Mouse (Mus musculus) embryonic facial prominence, embryonic 12.5 days (tissue): ENCODE measurements around the gene Uck2. TPM values are rescaled to one million over a fixed set of nuclear protein-coding genes. Genes with fewer than 3 reads are reported as not detected.

Source experiments
- ATAC-seq: fragments of 200-750 bp; cut with Nextera tagmentation; 2 replicates; pipeline ENCODE4 v1.8.0; 2017; ENCODE audit not compliant: insufficient number of reproducible peaks, insufficient read depth, low FRiP score, low TSS enrichment
- H3K27ac ChIP-seq: fragments of 300-500 bp; sonication (generic); 2 replicates; pipeline ENCODE4 v1.5.1; 2016; ENCODE audit warnings: mild to moderate bottlenecking
- H3K27me3 ChIP-seq: fragments of 300-500 bp; sonication (generic); 2 replicates; pipeline ENCODE4 v1.6.1; 2016; ENCODE audit warnings: mild to moderate bottlenecking, moderate library complexity
- H3K36me3 ChIP-seq: fragments of 300-500 bp; sonication (generic); 2 replicates; pipeline ENCODE4 v1.6.1; 2016; ENCODE audit warnings: mild to moderate bottlenecking
- H3K4me1 ChIP-seq: fragments of 300-500 bp; sonication (generic); 2 replicates; pipeline ENCODE4 v1.6.1; 2016
- H3K4me2 ChIP-seq: fragments of 300-500 bp; sonication (generic); replicated peaks from 2 replicates; pipeline ENCODE4 v1.6.1; 2016; ENCODE audit warnings: mild to moderate bottlenecking, moderate library complexity
- H3K4me3 ChIP-seq: fragments of 300-500 bp; sonication (generic); 2 replicates; pipeline ENCODE4 v1.5.1; 2016; ENCODE audit warnings: mild to moderate bottlenecking
- H3K9ac ChIP-seq: fragments of 300-500 bp; sonication (generic); 2 replicates; pipeline ENCODE4 v1.6.1; 2016; ENCODE audit warnings: mild to moderate bottlenecking, moderate library complexity
- H3K9me3 ChIP-seq: fragments of 300-500 bp; sonication (generic); 2 replicates; pipeline ENCODE4 v1.6.1; 2016; ENCODE audit warnings: mild to moderate bottlenecking, moderate library complexity
- WGBS: fragments of 180-500 bp; shearing (Covaris S2); methylation state at CpG from one replicate; pipeline ENCODE4 v1.1.7; 2016; 5-methylcytosine and 5-hydroxymethylcytosine counted together
- polyA plus RNA-seq: library from polyadenylated mRNA; unstranded; fragments of >200 nt; fragmentation: Nextera tagmentation; extraction: Ambion mirVana; gene quantifications from 2 replicates; pipeline ENCODE4 v1.2.1, GENCODE M21; 2016

Uck2 gene
- polyA plus RNA-seq, 1 experiment from 2014 or later, result 98.2 TPM

DNA sequence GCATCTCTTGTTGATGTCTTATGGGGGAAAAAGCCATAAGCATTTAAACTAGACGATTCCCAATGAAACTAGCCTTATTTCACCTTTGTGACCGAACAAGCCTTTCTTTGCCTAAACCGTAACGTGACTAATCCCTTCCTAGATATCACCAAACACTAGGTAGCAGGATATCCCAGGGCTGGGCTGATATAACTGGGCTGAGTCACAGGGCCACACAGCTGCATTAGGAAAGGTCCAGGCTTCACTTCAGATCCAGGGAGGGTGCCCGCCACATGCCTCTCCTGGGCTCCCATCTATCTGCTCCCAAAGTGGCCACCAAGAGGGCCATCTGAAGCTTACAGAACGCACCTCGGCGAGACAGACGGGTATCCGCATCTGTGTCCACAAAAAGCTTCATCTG lies 50.8 kb downstream of the Uck2 start:
- Histone ChIP-seq H3K4me1 (peaks cover 1% of the 10 kb centered on the region; the same call in 1 of the 2 replicates), H3K27me3 (no peaks in the 10 kb centered on the region), H3K9ac (no peak overlapping the region), H3K27ac (no peak overlapping the region), H3K9me3 (no peaks in the 10 kb centered on the region), H3K4me3 (no peak overlapping the region), H3K4me2 (no peak overlapping the region), H3K36me3 (peaks cover 37% of the 10 kb centered on the region)
- ATAC-seq, result no peak
- WGBS, result 90% methylated on average over 10 of the region's 10 CpGs

DNA sequence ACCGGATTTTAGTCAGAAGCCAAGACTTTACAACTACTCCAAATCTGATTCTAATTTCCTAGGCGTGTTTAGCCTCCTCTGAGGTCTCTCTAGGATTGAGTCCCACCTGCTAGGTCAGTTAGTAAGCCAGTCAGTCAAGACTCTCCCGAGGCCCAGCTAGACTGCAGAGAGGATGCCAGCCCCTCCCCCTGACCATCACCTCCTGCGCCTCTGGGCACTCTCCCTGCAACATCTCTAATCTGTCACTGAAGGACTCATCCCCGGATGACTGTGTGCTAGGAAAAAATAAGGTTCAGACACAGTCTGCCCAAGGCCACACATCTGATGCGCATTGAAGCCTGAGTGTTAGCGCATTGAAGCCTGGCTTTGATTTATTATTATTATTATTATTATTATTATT lies 52.2 kb downstream of the Uck2 start:
- H3K4me1 ChIP-seq, result no peaks in the 10 kb centered on the region
- H3K4me2 ChIP-seq, result no peak overlapping the region
- no peaks in the 10 kb centered on the region for H3K27me3 ChIP-seq
- 79% methylated on average over 7 of the region's 7 CpGs for WGBS
- H3K9ac ChIP-seq, result no peak overlapping the region
- H3K4me3 ChIP-seq, result no peak overlapping the region
- H3K27ac ChIP-seq, result no peak overlapping the region
- ATAC-seq, result no peak
- H3K9me3 ChIP-seq, result no peaks in the 10 kb centered on the region
- peaks cover 39% of the 10 kb centered on the region for H3K36me3 ChIP-seq

DNA sequence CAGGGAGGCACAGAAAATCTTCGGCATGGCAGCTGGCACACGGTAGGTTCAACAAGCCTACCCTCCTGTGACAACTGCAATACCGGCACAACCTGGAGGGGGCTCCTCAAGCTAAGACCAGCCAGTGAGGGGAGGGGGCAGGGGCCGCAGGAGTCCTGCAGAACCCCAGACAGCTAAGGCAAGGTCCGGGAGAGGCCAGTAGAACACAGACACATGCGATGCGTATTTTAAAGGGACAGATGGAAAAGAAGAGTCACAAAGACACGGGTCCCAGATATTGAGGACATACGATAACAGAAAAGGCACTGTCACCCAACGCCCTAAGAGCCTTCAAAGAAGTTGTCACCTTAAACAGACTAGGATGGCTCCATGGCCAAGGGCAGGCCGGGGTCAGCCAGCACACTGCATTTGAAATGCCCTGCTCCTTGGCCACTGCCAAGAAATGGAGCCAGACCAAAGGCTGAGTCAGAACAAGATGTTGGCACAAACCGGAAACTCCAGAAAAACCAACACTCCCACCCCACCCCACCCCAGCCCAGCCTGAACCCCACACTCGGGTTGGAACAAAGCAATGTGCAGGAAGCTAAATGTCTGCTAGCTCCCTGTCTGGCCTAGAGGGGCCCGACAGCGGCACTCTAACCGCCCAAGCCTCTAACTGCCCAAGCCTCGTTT lies 53.4 kb downstream of the Uck2 start:
- peaks cover 50% of the 10 kb centered on the region for H3K36me3 ChIP-seq
- no peaks in the 10 kb centered on the region for H3K27me3 ChIP-seq
- H3K4me1 ChIP-seq, result no peaks in the 10 kb centered on the region
- H3K9ac ChIP-seq, result no peak overlapping the region
- no peak for ATAC-seq
- no peak overlapping the region for H3K4me2 ChIP-seq
- no peaks in the 10 kb centered on the region for H3K9me3 ChIP-seq
- 80% methylated on average over 17 of the region's 17 CpGs for WGBS
- no peak overlapping the region for H3K4me3 ChIP-seq
- H3K27ac ChIP-seq, result no peak overlapping the region

DNA sequence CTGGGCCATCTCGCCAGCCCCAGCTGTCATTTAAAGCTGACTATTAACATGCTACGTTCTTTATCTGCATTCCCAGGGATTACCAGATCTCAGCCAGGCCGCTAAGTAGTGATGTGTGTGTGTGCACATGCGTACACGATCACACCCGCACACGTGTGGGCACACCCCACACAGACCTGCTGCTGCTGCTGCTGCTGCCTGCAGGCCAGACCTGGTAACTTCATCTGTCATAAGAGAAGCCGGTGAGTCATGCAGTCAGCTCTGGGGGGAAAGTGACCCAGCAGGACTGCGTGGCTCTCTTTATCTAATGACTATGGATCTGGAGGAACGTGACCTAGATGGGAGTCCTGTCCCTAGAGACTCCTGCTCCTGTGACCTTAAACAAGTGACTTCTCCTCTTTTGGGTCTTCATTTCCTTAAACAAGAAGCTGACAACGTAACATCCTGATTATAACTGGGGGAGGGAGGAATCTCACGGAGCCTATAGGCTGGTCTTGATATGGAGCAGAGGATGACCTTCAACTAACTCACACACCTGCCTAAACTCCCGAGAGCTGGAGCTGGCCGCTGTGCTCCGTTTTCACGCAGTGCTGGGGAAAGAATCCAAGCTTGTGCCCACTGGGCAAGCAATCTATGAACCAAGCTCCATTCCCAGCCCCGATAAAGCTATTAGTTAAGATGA lies 54.0 kb downstream of the Uck2 start:
- H3K4me3 ChIP-seq, result no peak overlapping the region
- H3K9me3 ChIP-seq, result no peaks in the 10 kb centered on the region
- no peaks in the 10 kb centered on the region for H3K27me3 ChIP-seq
- WGBS, result 88% methylated on average over 17 of the region's 17 CpGs
- H3K4me2 ChIP-seq, result no peak overlapping the region
- no peak overlapping the region for H3K27ac ChIP-seq
- ATAC-seq, result no peak
- H3K36me3 ChIP-seq, result peaks cover 54% of the 10 kb centered on the region
- no peak overlapping the region for H3K9ac ChIP-seq
- H3K4me1 ChIP-seq, result no peaks in the 10 kb centered on the region

DNA sequence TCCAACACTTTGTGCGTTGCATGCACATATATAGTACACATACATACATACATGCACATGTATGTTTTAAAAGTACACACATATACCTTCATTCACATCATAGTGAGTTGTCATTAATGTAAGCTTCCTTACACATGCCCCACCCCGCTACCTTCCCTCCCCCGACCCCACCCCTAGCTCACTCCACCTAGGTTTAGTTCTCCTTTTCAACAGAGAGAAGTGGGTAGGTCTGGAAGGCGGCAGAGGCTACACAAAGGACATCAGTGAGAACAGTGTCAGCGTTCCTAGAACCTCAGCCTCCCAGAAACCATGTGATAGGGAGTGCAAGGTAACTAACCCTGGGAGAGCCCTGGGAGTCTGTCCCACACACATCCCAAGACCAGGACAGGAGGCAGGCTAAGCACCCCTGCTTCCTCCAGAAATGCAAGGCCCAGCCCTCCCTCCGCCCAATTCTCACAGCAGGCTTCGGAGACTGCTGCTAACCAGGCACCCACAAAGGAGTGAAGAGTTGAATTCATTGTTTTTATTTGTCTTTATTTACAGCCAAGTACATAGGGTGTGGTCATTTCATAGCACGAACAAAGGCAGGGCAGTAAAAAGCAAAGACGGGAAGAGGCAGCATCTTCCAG lies 62.6 kb downstream of the Uck2 start:
- Histone ChIP-seq H3K4me2 (no peak overlapping the region), H3K4me1 (peaks cover 4% of the 10 kb centered on the region; the same call in 1 of the 2 replicates), H3K4me3 (no peak overlapping the region), H3K27me3 (no peaks in the 10 kb centered on the region), H3K27ac (no peak overlapping the region), H3K9me3 (no peaks in the 10 kb centered on the region), H3K9ac (no peak overlapping the region), H3K36me3 (peaks cover 30% of the 10 kb centered on the region)
- ATAC-seq, result no peak
- WGBS, result 85% methylated on average over 9 of the region's 9 CpGs

DNA sequence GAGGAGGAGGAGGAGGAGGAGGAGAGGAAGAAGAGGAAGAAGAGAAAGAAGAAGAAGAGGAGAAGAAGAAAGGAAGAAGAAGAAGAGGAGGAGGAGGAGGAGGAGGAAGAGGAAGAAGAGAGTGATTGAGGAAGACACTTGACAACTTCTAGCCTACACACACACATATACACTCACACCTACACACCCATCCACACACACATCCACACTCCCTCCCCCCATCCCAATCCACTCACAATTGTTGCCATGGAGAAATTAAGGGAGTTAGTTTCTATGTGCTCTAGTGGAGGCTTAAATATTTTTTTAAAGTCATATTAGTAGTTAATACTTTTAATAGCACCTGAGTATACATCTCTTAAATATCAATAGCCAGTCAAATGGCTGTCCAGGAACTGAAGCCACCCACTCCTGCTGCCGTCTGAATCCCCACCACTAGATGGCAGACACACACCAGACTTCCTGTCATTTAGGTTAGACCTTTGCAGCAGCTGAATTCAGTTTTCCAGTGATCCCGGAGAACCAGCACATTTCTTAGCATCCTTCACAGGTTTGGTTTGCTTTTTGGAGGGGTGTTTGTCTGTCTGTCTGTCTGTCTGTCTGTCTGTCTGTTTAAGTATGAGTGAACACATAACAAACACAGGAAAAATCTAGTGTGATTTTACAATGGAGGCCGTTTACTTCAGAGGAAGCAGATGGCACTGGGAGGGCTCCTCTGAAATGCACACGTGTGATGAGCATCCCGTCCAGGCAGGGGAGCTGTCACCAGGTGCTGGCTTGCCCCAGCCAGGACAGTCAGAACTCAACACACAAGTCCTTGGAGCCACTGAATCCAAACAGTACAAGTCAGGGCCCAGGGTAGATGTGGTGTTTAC lies 64.6 kb downstream of the Uck2 start:
- Histone ChIP-seq H3K4me3 (no peak overlapping the region), H3K36me3 (peaks cover 15% of the 10 kb centered on the region), H3K9me3 (no peaks in the 10 kb centered on the region), H3K27me3 (no peaks in the 10 kb centered on the region), H3K27ac (no peak overlapping the region), H3K9ac (no peak overlapping the region), H3K4me1 (peaks cover 4% of the 10 kb centered on the region; the same call in 1 of the 2 replicates), H3K4me2 (no peak overlapping the region)
- ATAC-seq, result no peak
- WGBS, result 5% methylated on average over 5 of the region's 5 CpGs

DNA sequence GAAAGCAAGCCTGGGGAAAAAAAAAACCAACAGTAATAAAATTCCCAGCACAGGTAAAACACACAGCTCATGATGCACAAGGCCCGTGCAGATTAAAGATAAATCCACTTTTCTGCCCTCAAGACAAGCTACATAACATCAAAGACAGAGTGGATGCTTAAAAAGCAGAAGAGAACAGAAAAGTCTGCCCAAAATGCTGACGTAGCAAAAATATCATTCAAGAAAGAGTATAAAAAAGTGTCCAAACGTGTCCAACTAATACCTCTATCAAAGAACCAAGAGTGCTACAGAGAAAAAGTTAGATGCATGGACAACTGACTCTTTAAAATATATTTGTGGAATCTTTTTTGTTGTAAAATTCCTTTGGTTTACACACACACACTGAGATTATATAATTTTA lies 69.7 kb downstream of the Uck2 start:
- Histone ChIP-seq H3K4me1 (peaks cover 3% of the 10 kb centered on the region; the same call in 1 of the 2 replicates), H3K27ac (no peak overlapping the region), H3K9ac (no peak overlapping the region), H3K27me3 (no peaks in the 10 kb centered on the region), H3K36me3 (no peaks in the 10 kb centered on the region), H3K4me3 (no peak overlapping the region), H3K4me2 (no peak overlapping the region), H3K9me3 (no peaks in the 10 kb centered on the region)
- WGBS, result 82% methylated on average over 3 of the region's 3 CpGs
- ATAC-seq, result no peak

DNA sequence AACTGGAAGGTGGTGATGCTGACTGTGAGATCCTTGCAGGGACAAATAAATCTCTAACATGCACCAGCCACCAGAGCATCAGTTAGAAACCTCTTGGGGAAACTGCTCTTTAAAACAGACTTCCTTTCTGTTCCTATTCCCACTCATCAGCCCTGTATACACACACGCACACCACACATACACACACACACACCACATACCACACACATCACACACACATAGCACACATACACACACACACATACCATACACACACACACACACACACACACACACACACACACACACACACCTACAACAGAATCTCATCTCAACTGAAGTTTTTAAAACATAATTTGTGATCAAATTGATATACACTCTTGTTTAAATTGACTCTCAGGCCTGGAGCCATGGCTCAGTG lies 72.4 kb downstream of the Uck2 start:
- no peaks in the 10 kb centered on the region for H3K9me3 ChIP-seq
- no peak for ATAC-seq
- no peak overlapping the region for H3K4me2 ChIP-seq
- no peak overlapping the region for H3K27ac ChIP-seq
- H3K36me3 ChIP-seq, result no peaks in the 10 kb centered on the region
- H3K27me3 ChIP-seq, result no peaks in the 10 kb centered on the region
- no peak overlapping the region for H3K4me3 ChIP-seq
- H3K9ac ChIP-seq, result no peak overlapping the region
- WGBS, result 91% methylated on average over 1 of the region's 1 CpGs
- peaks cover 3% of the 10 kb centered on the region; the same call in 1 of the 2 replicates for H3K4me1 ChIP-seq

DNA sequence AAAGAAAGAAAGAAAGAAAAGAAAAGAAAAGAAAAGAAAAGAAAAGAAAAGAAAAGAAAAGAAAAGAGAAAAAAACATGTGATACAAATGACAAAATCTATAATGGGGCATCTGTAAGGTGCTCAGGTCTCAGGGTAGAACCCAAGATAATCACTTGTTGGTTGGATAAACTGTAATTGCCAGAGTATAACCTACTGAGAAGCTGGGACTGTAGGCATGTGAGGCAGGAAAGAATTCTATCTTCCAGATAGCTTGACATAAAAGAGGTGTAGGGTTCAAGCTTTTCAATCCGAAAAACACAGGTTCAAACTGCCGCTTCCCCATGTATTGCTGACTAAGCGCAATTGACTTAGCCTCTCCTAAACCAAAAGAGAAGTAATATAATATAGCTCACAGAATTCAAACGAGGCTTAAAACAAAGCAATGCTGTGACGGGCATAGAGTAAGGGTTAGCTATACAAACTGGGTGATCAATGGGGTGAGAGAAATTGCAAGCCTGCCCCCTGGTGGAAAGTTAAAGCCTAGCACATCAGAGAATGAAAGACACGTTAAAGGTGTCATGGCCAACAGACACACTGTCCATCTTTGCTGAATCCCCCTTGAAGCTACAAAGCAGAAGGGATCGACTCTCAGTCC lies 73.0 kb downstream of the Uck2 start:
- H3K27me3 ChIP-seq, result no peaks in the 10 kb centered on the region
- no peaks in the 10 kb centered on the region for H3K36me3 ChIP-seq
- 22% methylated on average over 7 of the region's 7 CpGs for WGBS
- no peak overlapping the region for H3K4me3 ChIP-seq
- no peaks in the 10 kb centered on the region for H3K9me3 ChIP-seq
- no peak; the same call in 1 of the 2 replicates for ATAC-seq
- no peak overlapping the region for H3K27ac ChIP-seq
- peaks cover 3% of the 10 kb centered on the region; the same call in 1 of the 2 replicates for H3K4me1 ChIP-seq
- H3K4me2 ChIP-seq, result no peak overlapping the region
- H3K9ac ChIP-seq, result no peak overlapping the region

DNA sequence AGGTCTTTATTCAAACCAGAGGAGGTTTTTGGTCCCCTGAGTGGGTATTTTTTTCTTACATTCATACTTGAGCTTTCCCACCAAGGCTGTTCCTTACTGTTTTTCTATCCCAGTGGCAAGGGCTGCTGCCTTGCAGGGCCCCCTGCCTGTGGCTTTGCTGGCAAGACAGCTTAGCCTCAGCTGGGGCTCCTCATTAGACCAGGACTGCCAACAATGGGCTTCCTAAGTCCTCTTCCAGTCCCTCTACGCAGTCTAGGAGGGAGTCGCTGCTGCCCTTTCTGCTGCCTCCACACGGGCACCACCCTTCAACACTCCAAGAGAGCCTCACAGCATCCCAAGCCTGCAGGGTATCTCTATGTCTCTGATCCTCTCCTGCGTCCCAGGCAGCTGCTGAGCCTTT lies 76.3 kb downstream of the Uck2 start:
- H3K27ac ChIP-seq, result no peak overlapping the region
- whole genome bisulfite sequencing, result 36% methylated on average over 4 of the region's 4 CpGs
- H3K9ac ChIP-seq, result no peak overlapping the region
- H3K9me3 ChIP-seq, result no peaks in the 10 kb centered on the region
- no peak for ATAC-seq
- no peaks in the 10 kb centered on the region for H3K36me3 ChIP-seq
- H3K4me3 ChIP-seq, result no peak overlapping the region
- H3K4me2 ChIP-seq, result no peak overlapping the region
- H3K27me3 ChIP-seq, result no peaks in the 10 kb centered on the region
- peaks cover 3% of the 10 kb centered on the region; the same call in 1 of the 2 replicates for H3K4me1 ChIP-seq

DNA sequence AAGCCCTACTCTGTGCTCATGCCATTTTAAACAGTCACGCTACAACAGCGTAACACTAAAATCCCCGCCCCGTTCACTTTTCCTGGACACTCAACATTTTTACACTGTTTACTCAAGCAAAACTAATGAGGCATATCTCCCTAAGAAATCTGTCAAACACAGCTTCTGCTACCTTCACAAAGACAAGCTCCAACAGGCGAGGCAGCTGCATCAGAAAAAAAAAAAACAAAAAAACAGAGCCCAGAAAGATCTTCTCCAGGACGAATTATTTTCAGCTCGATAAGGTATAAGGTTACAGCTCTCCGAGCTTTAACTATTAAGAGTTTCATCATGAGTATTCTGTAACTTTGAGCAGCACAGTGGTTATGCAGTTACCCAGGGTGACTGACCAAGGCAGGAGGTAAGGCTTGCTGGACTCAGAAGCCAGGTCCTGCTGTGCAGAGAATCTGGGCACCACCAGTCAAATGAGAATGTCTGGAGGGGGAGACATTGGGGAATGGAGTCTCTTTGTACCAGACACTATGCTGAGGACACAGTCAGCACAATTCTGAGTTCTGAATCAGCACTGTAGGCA lies 79.9 kb downstream of the Uck2 start:
- H3K9ac ChIP-seq, result no peak overlapping the region
- H3K36me3 ChIP-seq, result no peaks in the 10 kb centered on the region
- no peak overlapping the region for H3K27ac ChIP-seq
- no peak for ATAC-seq
- no peak overlapping the region for H3K4me2 ChIP-seq
- H3K9me3 ChIP-seq, result no peaks in the 10 kb centered on the region
- no peaks in the 10 kb centered on the region for H3K4me1 ChIP-seq
- 46% methylated on average over 8 of the region's 8 CpGs for WGBS
- no peaks in the 10 kb centered on the region for H3K27me3 ChIP-seq
- H3K4me3 ChIP-seq, result no peak overlapping the region
